Mouse (Mus musculus): Measurements from ENCODE around the gene Klhl40.

GRCm38 (mm10) chr9:121754624-121755023 lies 22.8 kb upstream of the Klhl40 start:
- TF ChIP-seq CTCF (IDR thresholded peaks at IDR 0.05; ENCODE audit: low read depth, low read length) (no peak), GATA1 (IDR thresholded peaks at IDR 0.05; ENCODE audit: borderline replicate concordance, low read length) (no peak), POLR2AphosphoS5 (IDR thresholded peaks at IDR 0.05; ENCODE audit: insufficient replicate concordance, low read depth, low read length) (no peak), TAL1 (conservative IDR thresholded peaks at IDR 0.05; ENCODE audit: low read depth, low read length) (no peak)

Measured in G1E (cell line).